Mouse (Mus musculus): ENCODE measurements at regions not wholly inside any gene's neighbourhood (a gene's known extent, or its start where the extent isn't known, plus 50 kb on each side); places are given as distances from the start of the nearest gene placed in this dataset.

- Histone ChIP-seq H3K27ac (ENCODE audit: insufficient read depth, low read length) (peak overlapping the region; percentile 43), H3K4me1 (ENCODE audit: control insufficient read depth, insufficient read depth, low read length) (peaks cover 12% of the 10 kb centered on the region), H3K4me3 (ENCODE audit: insufficient read depth, low read length) (no peak overlapping the region)
- TF ChIP-seq CTCF (IDR thresholded peaks at IDR 0.05; ENCODE audit: borderline replicate concordance, insufficient read depth, low read length), result no peak
- no peak for TF ChIP-seq POLR2A (IDR thresholded peaks at IDR 0.05; ENCODE audit: low read depth, low read length)
Observed at GRCm38 (mm10) chr9:61322333-61322732, 49.8 kb upstream of the Tle3 start.

Measured in embryonic fibroblast, embryonic 13.5 days (primary cell).